Mouse (Mus musculus): ENCODE data around the gene Phyh.

Phyh gene

DNA sequence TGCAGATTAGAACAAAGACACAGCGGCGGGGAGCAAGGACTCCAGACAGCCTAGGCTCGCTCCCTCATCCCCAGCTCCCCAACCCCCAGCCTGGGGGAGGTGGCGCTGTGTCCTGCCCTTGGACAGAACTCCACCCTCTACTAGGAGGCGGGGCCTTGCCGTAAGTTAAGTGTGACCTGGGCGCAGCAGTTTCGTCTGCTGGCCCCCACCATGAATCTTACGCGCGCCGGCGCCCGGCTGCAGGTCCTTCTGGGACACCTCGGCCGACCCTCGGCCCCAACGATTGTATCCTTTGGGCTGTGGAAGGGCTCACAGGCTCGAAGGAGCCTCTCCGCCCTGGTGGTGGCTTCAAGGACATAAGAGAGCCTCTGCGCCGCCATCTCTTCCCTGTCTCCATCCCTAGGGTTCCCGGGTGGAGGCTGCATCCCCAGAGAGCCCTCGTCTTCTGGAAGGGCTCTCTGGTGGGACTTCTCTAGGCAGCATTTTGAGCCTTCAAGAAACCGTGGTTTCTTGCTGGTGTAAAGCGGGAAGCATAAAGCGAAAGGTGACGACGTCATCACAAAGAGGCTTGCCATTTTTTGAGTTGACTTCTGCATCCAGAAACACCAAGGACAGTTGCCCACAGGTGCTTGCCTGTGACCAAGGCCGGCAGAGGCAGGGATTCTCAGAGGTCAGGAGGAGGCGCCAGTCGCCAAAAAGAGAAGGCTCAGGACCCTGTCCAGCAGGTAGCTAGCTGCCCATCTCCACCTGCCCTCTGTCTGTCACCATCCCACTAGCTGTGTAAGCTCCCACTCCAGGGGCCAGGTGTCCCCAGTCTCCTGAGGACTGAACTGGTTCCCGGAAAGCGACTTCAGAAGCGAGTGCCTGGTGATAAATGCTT is at the start of gene Phyh:
TSS of gene Phyh (plus strand) at position 160 of the 880 bp plus-strand sequence.
- peak; percentile 91 for DNase-seq (ENCODE audit: inconsistent ontology term)

DNA sequence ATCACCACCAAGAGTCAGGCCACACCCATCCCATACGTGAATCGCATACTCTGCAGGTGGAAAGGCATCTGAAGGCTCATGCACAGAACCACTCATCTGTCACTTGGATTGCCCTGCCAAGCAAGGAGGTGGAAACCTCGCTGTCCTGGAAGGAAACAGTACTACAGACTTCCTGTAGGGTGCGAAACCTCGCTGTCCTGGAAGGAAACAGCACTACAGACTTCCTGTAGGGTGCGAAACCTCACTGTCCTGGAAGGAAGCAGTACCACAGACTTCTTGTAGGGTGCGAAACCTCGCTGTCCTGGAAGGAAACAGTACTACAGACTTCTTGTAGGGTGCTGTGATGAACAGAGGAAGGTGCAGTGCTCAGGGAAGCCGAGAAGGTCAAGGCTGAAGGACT is 46.1 kb upstream of the Phyh start:
- no peak for DNase-seq (ENCODE audit: inconsistent ontology term)

DNA sequence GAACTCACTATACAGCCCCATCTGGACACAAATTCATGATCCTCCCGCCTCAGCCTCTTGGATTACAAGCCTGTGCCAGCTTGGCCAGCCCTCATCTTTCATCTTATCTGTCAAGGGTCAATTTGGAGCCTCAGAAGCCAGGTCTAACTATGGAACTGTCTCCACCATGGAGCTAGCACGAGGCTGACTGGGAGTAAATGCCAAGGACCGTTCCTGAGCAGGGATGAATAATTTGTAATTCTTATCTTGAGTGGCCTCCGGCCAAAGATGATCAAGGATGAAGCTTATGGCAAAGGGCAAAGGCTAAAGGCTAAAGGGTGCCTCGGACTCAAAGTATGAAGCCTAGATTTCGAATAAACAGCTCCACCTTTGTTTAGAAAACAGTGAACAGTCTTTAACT is 45.5 kb upstream of the Phyh start:
- DNase-seq (ENCODE audit: inconsistent ontology term): no peak

DNA sequence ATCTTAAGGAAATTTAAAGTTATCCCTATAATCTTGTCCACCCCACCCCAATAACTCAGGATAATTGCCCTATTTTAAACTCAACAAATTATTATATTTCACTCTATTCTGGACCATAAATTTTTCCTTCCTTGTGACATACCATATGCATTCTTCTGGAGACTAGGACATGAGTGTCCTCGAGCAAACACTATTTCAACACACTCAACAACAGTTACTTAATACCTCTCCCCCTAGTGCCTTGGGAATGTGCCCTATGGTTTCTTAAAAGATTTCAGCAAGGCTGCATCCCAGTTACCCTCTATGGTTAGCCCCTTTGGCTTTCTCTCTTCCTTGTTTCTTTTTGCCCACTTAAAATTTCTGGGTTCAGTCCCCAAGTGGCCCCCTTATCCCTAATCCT is 43.7 kb upstream of the Phyh start:
- DNase-seq (ENCODE audit: inconsistent ontology term): no peak

GRCm38 (mm10) chr2:4876131-4876530 is 42.7 kb upstream of the Phyh start:
- DNase-seq (ENCODE audit: inconsistent ontology term): no peak

GRCm38 (mm10) chr2:4880737-4881349 is 38.0 kb upstream of the Phyh start:
- DNase-seq (ENCODE audit: inconsistent ontology term): no peak

DNA sequence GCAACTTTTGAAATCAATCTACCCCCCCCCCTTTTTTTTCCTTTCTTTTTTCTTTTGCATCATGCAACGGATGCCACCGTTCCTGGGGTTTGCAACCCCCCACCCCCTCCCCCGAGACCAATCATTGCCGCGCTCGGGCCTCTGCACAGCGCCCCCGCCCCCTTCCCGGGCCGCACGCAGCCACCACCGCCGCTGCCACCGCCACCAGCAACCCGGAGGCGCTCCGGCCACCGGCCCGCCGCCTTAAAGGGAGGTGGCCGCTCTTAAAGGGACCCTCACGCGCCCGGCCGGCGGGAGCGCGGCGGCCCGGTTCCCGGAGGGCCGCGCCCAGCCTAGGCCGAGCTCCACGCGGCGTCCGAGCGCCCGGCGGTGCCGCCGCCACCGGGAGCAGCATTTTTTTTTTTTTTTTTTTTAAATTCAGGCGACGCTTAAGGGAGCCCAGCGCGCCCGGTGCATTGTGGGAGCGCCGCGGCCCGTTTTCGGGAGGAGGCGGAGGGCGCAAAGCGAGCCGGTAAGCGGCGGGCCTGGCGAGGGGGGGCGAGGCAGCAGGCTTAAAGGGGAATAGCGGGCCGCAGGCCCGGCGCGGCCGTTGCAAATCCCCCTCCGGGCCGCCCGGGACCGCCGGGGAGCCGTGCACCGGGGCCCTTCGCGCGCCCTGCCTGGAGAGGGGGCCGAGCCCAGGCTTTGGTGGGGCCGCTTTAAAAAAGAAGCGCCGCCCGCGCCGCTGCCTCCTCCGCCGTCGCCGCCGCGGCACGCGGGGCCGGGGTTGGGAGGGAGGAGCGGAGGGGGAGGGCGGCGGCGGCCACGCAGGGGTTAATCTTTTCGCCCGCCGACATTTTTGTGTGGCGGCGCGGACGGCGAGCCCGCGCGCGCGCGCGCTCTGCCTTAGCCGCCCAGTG is 37.2 kb upstream of the Phyh start, which contains the start of gene Sephs1:
TSS of gene Sephs1 (plus strand) at position 215 of the 899 bp plus-strand sequence.
- DNase-seq (ENCODE audit: inconsistent ontology term): peak; percentile 91

DNA sequence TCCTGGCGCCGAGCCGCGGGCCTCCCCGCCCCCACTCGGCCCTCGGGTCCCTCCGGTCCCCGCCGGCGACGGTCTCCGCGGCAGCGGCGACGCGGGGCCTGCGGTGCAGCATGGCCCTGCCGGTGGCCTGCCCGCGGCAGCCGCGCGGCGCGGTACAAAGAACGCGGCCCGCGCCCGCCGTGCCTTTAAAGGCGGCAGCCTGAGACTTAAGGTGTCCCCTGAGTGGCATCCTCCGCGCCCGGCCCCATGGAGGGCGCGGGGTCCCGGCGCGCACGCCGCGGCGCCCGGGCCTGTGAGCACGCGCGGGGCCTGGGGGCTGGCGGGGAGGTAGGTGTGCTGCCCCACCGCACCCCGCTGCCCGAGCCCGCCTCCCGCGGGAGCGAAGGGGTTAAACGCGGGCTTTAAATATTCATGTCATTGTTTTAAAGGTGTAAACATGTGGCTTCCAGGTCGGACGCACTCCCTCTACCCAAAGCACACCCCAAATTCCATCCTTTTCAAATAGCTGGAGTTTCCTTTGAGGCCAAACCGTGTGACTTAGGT is 36.5 kb upstream of the Phyh start:
- peak; percentile 59 for DNase-seq (ENCODE audit: inconsistent ontology term)

GRCm38 (mm10) chr2:4883009-4883704 is 35.7 kb upstream of the Phyh start:
- peak; percentile 26 for DNase-seq (ENCODE audit: inconsistent ontology term)

- no peak for DNase-seq (ENCODE audit: inconsistent ontology term)
Measured at GRCm38 (mm10) chr2:4886896-4887295, 31.9 kb upstream of the Phyh start.

- no peak for DNase-seq (ENCODE audit: inconsistent ontology term)
Measured at GRCm38 (mm10) chr2:4895598-4895997, 23.2 kb upstream of the Phyh start.

GRCm38 (mm10) chr2:4896970-4897369 is 21.8 kb upstream of the Phyh start:
- no peak for DNase-seq (ENCODE audit: inconsistent ontology term)

DNA sequence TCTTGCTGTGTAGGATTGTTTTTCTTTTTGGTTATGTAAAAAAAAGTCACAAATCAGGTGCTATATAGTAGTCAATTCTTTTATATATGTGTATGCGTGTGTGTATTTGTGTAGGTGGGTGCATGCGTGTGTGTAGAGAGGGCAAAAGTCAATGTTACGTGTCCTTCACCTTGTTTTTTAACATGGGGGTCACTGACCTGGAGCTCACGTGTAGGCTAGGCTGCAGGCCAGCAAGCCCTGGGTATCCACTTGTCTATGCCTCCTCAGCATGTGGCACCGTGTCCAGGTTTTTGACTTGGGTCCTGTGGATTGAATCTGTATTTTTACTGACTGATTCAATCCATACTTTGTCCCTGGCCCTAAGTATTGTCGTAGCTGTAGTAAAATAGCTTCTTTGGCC is 18.2 kb upstream of the Phyh start:
- no peak for DNase-seq (ENCODE audit: inconsistent ontology term)

DNA sequence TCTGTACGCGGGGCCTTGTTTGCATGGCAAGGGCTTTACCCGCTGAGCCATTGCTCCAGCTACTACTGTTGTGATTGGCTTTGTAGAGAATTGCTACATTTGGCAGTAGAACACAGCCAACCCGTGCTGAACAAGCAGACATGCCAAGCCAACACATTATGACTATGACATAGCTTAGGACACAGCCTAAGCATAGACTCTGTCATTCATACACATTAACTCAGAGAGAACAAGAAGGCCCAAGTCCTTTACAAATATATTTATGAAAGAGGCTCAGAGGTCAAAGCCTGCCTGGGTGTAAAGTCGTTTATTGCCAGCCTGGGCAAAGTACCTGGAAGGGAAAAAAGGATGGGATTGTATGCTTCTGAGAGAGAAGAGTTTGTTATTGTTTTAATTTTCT is 16.5 kb upstream of the Phyh start:
- no peak for DNase-seq (ENCODE audit: inconsistent ontology term)

GRCm38 (mm10) chr2:4907120-4907519 is 11.7 kb upstream of the Phyh start:
- no peak for DNase-seq (ENCODE audit: inconsistent ontology term)

- DNase-seq (ENCODE audit: inconsistent ontology term): no peak
Measured at GRCm38 (mm10) chr2:4907916-4908315, 10.9 kb upstream of the Phyh start.

DNA sequence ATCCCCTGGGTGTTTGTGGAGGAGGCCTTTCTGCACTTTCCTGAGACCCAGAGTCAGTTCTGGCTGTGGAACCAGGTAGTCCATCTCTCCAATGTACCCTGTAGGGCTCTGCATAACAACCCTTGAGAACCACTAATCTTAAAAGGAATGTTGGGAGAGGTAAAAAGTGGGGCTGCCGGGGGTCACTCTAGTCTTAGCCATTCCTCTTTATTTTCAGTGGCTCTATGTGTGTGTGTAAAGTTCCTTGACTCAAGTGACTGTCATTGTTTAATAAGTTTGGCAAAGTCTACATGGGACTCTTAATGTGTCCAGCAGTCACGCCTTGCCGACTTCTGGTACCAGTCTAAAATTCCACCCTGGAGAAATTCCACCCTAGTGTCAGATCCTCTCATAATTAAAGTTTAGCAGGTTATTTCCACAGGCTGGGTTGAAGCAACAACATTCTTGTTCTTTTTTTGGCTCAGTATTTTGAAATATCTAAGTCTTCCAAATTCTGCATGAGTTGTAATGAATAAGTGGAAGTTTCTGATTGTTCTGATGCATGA is 10.0 kb upstream of the Phyh start:
- peak; percentile 7 for DNase-seq (ENCODE audit: inconsistent ontology term)

DNA sequence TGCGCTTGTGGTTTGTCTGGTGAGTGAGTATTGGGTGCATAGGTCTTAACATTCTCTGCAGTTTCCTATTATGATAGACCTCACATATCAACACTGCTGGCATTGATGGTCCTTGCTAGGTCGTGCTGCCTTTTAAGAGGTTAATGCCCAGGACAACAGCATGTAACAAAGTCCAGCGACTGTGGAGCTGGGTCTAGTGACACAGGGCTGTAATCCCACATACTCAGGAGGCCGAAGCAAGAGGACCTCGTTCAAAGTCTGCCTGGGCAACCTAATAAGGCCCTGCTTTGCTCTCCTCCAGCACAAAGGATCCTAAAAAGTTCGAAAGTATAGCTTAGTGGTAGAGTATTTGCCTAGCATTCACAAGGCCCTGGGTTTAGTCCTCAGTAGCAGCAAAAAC is 8.9 kb upstream of the Phyh start:
- no peak for DNase-seq (ENCODE audit: inconsistent ontology term)

DNA sequence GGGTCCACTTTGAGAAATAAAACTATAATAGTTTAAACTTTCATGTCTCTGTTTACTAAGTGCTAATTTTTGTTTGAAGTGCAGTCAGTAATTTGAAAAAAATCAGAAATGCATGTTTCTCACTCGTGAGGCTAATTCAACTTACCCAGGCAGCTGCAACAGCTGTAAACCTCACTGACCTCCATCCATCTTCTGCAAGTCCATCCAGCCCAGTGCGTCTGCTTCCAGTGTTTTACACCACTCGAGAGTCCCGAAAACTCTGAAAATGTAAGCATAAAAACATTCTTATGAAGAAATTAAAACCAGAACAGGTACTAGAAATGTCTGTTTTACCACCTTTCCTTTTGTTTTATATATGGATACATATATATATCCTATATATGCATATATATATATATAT is 8.3 kb upstream of the Phyh start:
- DNase-seq (ENCODE audit: inconsistent ontology term): no peak

DNA sequence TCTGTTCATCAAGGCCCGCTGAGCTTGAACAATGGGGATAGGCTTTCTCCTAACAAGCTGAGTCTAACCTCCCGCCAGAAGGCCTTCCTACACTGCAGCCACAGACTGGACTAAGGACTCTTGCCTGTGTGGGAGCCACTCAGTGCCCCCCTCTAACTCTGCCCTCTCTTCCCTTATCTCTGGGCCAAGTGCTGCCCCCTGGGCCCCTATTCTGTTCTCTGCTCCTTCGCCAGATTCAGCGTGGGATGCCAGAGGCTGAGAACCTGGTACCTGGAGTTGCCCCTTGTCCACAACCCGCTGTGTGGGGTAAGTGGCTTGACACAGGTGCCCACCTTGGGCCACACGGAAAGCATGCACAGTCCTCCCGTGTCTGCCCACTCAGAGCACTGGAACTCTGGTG is 4.9 kb upstream of the Phyh start:
- DNase-seq (ENCODE audit: inconsistent ontology term): no peak

DNA sequence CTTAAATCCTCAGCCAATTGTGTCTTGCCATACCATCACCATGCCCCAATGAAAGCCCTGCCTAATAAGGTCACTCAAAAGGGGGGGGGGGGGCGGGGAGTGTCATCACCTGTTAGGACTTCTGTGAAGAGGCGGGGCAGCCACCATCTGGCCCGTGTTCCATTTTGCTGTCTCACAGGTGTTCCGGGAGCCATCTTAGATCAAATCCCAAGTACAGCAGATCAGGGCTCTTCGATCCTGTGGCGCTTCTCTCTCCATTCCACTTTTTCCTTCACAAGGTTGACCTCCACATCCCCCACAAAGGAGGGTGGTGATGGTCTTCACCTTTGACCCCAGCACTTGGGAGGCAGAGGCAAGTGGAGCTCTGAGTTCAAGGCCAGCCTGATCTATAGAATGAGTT is 2.8 kb upstream of the Phyh start:
- DNase-seq (ENCODE audit: inconsistent ontology term): no peak

Measured in Muller cell, postnatal 12 days (primary cell).